Mouse (Mus musculus): ENCODE measurements around the gene Phlda1. TPM values are rescaled to one million over a fixed set of nuclear protein-coding genes. Genes with fewer than 3 reads are reported as not detected.
"Not testable (repeated sequence)": the region's sequence is repeated elsewhere in the genome, so short reads cannot be mapped to it uniquely, and the experiment has no call there.

Gene Phlda1
- polyA plus RNA-seq, 1 experiment from 2014 or later: 27.3 TPM

DNA sequence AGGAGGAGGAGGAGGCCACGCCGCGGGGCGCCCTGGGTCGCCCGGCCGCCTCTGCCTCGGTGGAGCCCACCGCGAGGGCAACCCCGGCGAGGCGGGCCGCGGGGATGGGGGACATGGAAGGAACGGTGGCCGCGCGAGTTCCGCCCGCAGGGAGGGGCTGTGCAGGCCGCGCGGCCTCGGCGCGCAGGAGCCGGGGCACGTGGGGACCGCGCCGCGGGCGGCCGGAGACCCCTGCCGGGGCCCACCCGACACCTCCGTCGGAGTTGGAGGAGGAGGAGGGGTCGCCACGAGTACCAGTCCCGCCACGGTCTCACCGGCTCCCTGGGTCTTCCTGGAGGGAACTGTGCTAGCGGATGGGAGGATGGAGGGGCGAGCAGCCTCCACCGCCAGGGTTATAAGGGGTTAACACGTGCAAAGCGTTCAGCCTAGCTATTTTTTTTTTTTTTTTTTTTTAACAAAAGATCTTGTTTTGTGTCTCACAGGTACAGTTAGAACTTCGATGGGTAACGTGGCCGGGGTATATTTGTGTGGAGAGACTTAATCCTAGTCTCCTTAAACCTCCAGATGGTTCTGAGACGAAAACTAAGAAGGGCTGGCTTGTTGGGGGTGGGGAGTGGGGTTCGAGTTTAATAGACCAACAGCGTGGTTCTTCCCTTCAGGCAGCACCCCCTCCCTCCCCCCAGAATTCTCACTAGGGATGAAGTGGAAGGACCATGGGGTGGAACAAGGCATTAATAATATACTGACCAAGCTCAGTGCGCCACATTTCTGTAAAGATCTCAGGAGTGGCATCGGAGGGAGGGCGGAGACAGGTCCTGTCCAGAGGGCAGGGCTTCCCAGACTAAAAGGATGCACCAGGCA lies 32.3 kb upstream of the Phlda1 start:
- WGBS: under 1% methylated on average over 42 of the region's 58 CpGs
- peak overlapping the region; percentile 85 for H3K4me2 ChIP-seq (replicated peaks; ENCODE audit: low read depth, low read length)
- no peaks in the 10 kb centered on the region for H3K27me3 ChIP-seq (ENCODE audit: insufficient read depth, low read length)
- peak; percentile 85 for ATAC-seq (ENCODE audit: low FRiP score, low TSS enrichment)
- H3K9me3 ChIP-seq (ENCODE audit: low read length): no peaks in the 10 kb centered on the region
- 0 out of 2 replicates have a peak, but pooled peaks cover 4% of the 10 kb centered on the region for H3K36me3 ChIP-seq (ENCODE audit: insufficient read depth, low read length)
- H3K4me3 ChIP-seq (ENCODE audit: low read length): peak overlapping the region; percentile 96
- peak overlapping the region; percentile 90 for H3K27ac ChIP-seq (ENCODE audit: low read length)
- peaks cover 30% of the 10 kb centered on the region for H3K4me1 ChIP-seq (ENCODE audit: insufficient read depth, low read length)
- H3K9ac ChIP-seq (replicated peaks; ENCODE audit: low read length): peak overlapping the region; percentile 98

DNA sequence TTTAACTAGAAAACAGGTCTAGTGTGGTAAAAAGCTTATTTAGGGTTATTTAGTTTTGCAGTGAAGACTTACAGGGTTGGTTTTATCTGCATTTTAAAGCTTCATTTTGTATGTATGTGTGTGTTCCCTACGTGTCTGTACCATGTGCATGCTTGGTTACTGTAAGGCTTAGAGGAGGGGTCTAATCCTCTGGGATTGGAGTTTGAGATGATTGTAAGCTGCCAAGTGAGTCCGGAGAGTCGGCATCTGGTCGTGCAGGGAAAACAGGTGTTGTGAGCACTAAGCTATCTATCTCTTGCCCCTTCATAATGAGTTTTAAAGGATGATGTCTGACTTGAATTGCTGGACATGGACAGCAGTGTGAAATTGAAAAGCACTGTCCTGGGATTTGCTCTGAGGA lies 29.8 kb upstream of the Phlda1 start:
- ATAC-seq (ENCODE audit: low FRiP score, low TSS enrichment): no peak
- no peaks in the 10 kb centered on the region for H3K27me3 ChIP-seq (ENCODE audit: insufficient read depth, low read length)
- H3K4me1 ChIP-seq (ENCODE audit: insufficient read depth, low read length): peaks cover 33% of the 10 kb centered on the region
- no peak overlapping the region for H3K9ac ChIP-seq (replicated peaks; ENCODE audit: low read length)
- 67% methylated on average over 4 of the region's 4 CpGs for WGBS
- H3K27ac ChIP-seq (ENCODE audit: low read length): no peak overlapping the region
- H3K4me2 ChIP-seq (replicated peaks; ENCODE audit: low read depth, low read length): 0 out of 2 replicates have a peak overlapping the region, but pooled peaks have one; percentile 4
- 0 out of 2 replicates have a peak, but pooled peaks cover 7% of the 10 kb centered on the region for H3K36me3 ChIP-seq (ENCODE audit: insufficient read depth, low read length)
- no peak overlapping the region for H3K4me3 ChIP-seq (ENCODE audit: low read length)
- H3K9me3 ChIP-seq (ENCODE audit: low read length): no peaks in the 10 kb centered on the region

DNA sequence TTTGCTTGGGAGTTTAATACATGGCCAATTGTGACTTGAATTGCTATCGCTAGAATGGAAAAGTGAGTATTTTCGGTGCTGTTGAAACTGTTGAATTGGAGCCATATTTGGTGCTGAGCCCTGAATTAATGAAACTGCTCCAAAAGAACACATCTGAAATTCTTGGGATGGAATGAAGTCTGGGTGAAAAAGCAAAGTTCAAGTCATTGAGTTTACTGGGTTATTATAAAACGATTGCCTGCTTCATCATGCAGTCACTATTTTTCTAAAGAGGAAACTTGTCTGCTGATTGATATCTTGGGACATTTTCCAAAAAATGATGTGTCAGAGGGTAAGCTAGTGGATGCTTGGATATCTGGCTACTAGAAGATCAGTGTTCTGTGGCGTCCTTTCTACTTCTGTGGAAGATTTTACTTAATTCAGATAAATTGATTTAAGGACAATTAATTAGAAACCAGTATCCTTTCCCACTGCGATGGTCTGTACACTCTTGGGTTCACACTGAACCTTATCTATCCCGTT lies 29.0 kb upstream of the Phlda1 start:
- H3K27ac ChIP-seq (ENCODE audit: low read length): no peak overlapping the region
- no peak for ATAC-seq (ENCODE audit: low FRiP score, low TSS enrichment)
- no peak overlapping the region for H3K9ac ChIP-seq (replicated peaks; ENCODE audit: low read length)
- H3K27me3 ChIP-seq (ENCODE audit: insufficient read depth, low read length): no peaks in the 10 kb centered on the region
- H3K36me3 ChIP-seq (ENCODE audit: insufficient read depth, low read length): peaks cover 14% of the 10 kb centered on the region
- H3K9me3 ChIP-seq (ENCODE audit: low read length): no peaks in the 10 kb centered on the region
- no peak overlapping the region for H3K4me2 ChIP-seq (replicated peaks; ENCODE audit: low read depth, low read length)
- 76% methylated on average over 6 of the region's 6 CpGs for WGBS
- peaks cover 33% of the 10 kb centered on the region for H3K4me1 ChIP-seq (ENCODE audit: insufficient read depth, low read length)
- no peak overlapping the region for H3K4me3 ChIP-seq (ENCODE audit: low read length)

DNA sequence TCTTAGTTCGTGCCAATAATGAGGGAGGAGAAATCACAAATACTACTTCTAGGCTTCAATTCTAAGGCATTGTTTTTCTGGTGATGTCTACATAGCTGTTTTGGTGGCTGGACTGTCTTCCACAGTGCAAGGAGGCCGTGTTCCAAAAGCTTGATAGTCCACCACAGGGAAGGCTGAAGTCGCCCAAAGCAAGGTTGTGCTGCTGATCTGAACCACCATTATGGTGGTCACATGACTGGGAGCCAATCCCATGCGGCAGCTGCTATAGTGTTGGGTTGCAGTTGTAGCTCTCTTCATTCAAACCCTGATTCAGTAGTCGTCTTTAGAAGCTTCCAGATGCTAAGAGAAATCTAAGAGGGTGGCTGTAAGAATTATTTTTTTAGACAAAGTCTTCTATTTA lies 26.5 kb upstream of the Phlda1 start:
- no peak overlapping the region for H3K27ac ChIP-seq (ENCODE audit: low read length)
- H3K4me2 ChIP-seq (replicated peaks; ENCODE audit: low read depth, low read length): no peak overlapping the region
- H3K9ac ChIP-seq (replicated peaks; ENCODE audit: low read length): no peak overlapping the region
- peaks cover 22% of the 10 kb centered on the region for H3K4me1 ChIP-seq (ENCODE audit: insufficient read depth, low read length)
- no peaks in the 10 kb centered on the region for H3K9me3 ChIP-seq (ENCODE audit: low read length)
- no peak overlapping the region for H3K4me3 ChIP-seq (ENCODE audit: low read length)
- 86% methylated on average over 5 of the region's 5 CpGs for WGBS
- H3K27me3 ChIP-seq (ENCODE audit: insufficient read depth, low read length): no peaks in the 10 kb centered on the region
- no peak for ATAC-seq (ENCODE audit: low FRiP score, low TSS enrichment)
- peaks cover 23% of the 10 kb centered on the region for H3K36me3 ChIP-seq (ENCODE audit: insufficient read depth, low read length)

DNA sequence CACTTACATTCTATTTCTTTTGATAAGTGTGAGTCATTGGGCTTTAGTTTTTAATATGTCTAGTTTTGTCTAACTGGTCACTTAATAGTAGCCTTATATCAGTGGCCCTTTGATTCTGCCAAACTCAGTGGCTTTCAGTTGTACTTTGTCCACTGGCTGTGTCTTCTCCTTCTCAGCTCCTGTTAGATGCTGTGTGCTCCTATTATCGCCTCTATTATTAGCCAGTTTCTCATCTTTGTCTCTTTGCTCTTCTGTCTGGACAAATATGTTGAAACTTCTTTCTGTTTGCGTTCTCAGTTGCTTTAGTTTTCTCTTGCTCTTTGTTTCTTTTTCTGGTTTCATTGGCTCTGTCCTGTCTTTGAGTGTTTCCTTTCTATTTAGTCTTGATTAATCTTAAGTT lies 23.4 kb upstream of the Phlda1 start:
- Histone ChIP-seq H3K4me3 (ENCODE audit: low read length) (no peak overlapping the region), H3K9ac (replicated peaks; ENCODE audit: low read length) (no peak overlapping the region), H3K27me3 (ENCODE audit: insufficient read depth, low read length) (no peaks in the 10 kb centered on the region), H3K27ac (ENCODE audit: low read length) (no peak overlapping the region), H3K36me3 (ENCODE audit: insufficient read depth, low read length) (peaks cover 30% of the 10 kb centered on the region), H3K9me3 (ENCODE audit: low read length) (no peaks in the 10 kb centered on the region), H3K4me1 (ENCODE audit: insufficient read depth, low read length) (peaks cover 6% of the 10 kb centered on the region), H3K4me2 (replicated peaks; ENCODE audit: low read depth, low read length) (no peak overlapping the region)
- 93% methylated on average over 2 of the region's 2 CpGs for WGBS
- ATAC-seq (ENCODE audit: low FRiP score, low TSS enrichment): no peak

DNA sequence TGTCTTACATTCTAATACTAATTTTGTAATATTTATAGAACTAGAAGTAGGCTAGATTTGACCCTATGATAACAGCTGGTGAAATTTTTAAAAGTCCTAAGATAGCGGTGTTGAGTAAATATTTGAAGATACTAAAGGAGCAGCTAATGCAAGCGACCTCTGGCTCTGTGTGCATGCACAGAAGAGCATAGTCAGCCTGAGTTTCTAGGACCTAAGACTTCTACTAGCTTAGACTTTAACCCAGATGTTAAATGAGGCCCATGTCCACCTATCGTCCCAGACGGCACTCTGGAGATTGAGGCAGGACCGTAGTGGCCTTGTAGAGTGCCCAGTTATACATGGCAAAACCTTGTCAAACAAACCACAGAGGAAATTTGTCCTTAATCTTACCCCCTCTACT lies 22.0 kb upstream of the Phlda1 start:
- H3K4me1 ChIP-seq (ENCODE audit: insufficient read depth, low read length): peaks cover 3% of the 10 kb centered on the region
- no peaks in the 10 kb centered on the region for H3K27me3 ChIP-seq (ENCODE audit: insufficient read depth, low read length)
- 77% methylated on average over 5 of the region's 5 CpGs for WGBS
- H3K36me3 ChIP-seq (ENCODE audit: insufficient read depth, low read length): peaks cover 32% of the 10 kb centered on the region
- H3K9me3 ChIP-seq (ENCODE audit: low read length): no peaks in the 10 kb centered on the region
- ATAC-seq (ENCODE audit: low FRiP score, low TSS enrichment): peak; percentile 61
- H3K27ac ChIP-seq (ENCODE audit: low read length): no peak overlapping the region
- no peak overlapping the region for H3K4me3 ChIP-seq (ENCODE audit: low read length)
- H3K4me2 ChIP-seq (replicated peaks; ENCODE audit: low read depth, low read length): no peak overlapping the region
- no peak overlapping the region for H3K9ac ChIP-seq (replicated peaks; ENCODE audit: low read length)

DNA sequence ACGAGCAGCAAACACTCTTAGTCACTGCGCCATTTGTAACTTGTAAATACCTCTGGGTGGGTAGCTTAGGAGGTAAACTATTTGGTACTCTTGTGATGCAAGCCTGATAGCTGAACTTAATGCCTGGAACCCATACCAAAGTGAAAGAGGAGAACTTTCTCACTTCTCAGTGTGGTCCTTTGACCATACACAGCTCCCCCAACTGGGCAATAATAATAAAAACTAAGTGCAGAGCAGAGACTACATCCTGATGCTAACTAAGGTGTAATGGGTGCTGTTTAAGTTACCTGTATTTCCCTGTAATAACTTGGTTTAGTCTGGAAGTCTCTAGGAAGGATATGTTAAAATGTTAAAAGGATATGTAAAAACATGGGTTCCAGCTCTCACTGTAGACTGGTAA lies 17.3 kb upstream of the Phlda1 start:
- peaks cover 45% of the 10 kb centered on the region for H3K36me3 ChIP-seq (ENCODE audit: insufficient read depth, low read length)

DNA sequence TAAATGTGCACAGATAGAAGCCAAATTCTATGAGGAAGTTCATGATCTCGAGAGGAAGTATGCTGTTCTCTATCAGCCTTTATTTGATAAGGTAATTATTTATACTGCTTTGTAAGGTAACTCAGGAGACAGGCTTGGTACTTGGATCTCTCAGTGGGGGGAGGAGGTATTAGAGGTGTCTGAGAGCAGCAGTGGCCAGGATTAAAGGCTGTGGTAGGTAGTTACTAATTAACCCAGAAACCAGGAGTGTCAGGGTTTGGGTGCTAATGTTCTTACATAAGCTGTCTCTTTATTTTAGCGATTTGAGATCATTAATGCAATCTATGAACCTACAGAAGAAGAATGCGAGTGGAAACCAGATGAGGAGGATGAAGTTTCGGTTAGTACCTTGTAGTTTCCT lies 16.0 kb upstream of the Phlda1 start:
- H3K9me3 ChIP-seq (ENCODE audit: low read length); H3K27me3 ChIP-seq (ENCODE audit: insufficient read depth, low read length); H3K4me2 ChIP-seq (replicated peaks; ENCODE audit: low read depth, low read length); H3K4me1 ChIP-seq (ENCODE audit: insufficient read depth, low read length); H3K27ac ChIP-seq (ENCODE audit: low read length); ATAC-seq (ENCODE audit: low FRiP score, low TSS enrichment); H3K4me3 ChIP-seq (ENCODE audit: low read length); H3K9ac ChIP-seq (replicated peaks; ENCODE audit: low read length): not testable (repeated sequence)
- H3K36me3 ChIP-seq (ENCODE audit: insufficient read depth, low read length): peaks cover 45% of the 10 kb centered on the region
- 92% methylated on average over 4 of the region's 4 CpGs for WGBS

More for the DNA sequence above, 17.3 kb upstream of the Phlda1 start:
- H3K4me3 ChIP-seq (ENCODE audit: low read length): no peak overlapping the region
- H3K4me1 ChIP-seq (ENCODE audit: insufficient read depth, low read length): no peaks in the 10 kb centered on the region
- H3K27ac ChIP-seq (ENCODE audit: low read length): no peak overlapping the region
- H3K9me3 ChIP-seq (ENCODE audit: low read length): no peaks in the 10 kb centered on the region
- no peak for ATAC-seq (ENCODE audit: low FRiP score, low TSS enrichment)
- 69% methylated on average over 2 of the region's 2 CpGs for WGBS
- H3K4me2 ChIP-seq (replicated peaks; ENCODE audit: low read depth, low read length): no peak overlapping the region
- H3K27me3 ChIP-seq (ENCODE audit: insufficient read depth, low read length): no peaks in the 10 kb centered on the region
- no peak overlapping the region for H3K9ac ChIP-seq (replicated peaks; ENCODE audit: low read length)

DNA sequence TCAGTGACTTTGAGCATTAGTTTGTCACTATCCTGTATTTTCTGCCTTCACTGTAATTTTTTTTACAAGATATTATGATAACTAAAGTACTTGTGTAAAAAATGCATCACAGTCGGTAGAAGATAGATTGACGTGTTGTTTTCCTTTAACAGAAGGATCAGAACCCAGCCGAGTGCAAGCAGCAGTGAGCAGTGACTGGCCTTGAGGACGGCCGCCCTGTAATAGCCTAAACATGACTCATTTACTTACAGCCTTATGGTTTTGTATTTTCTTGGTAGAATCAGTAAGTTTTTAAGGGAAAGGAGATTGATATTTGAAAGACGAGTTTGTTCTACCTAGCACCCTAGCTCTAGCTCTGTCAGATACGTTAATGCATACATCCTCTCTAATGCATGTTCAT lies 10.2 kb upstream of the Phlda1 start:
- Histone ChIP-seq H3K9me3 (ENCODE audit: low read length) (no peaks in the 10 kb centered on the region), H3K27ac (ENCODE audit: low read length) (no peak overlapping the region), H3K9ac (replicated peaks; ENCODE audit: low read length) (no peak overlapping the region), H3K4me1 (ENCODE audit: insufficient read depth, low read length) (no peaks in the 10 kb centered on the region), H3K36me3 (ENCODE audit: insufficient read depth, low read length) (peaks cover 44% of the 10 kb centered on the region), H3K27me3 (ENCODE audit: insufficient read depth, low read length) (no peaks in the 10 kb centered on the region), H3K4me2 (replicated peaks; ENCODE audit: low read depth, low read length) (no peak overlapping the region), H3K4me3 (ENCODE audit: low read length) (no peak overlapping the region)
- no peak for ATAC-seq (ENCODE audit: low FRiP score, low TSS enrichment)
- 91% methylated on average over 7 of the region's 7 CpGs for WGBS

DNA sequence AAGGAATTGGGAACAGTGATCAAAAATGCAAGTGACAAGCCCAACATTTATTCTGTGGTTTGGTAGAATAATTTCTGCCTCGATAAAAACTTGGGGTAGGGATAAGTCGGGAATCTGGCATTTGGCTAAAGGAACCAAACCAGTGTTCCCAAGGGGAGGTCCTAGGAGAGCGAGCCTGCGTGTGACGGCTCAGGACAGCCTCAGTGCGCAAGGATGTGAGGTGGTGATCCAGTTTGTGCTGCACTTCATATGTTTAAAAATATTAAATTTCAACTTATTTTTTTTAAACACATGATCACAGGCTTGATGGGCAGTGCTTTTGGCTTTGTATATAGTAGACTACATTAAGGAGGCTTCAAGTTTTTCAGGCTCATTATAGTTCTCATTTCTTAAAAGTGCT lies 6.2 kb upstream of the Phlda1 start:
- Histone ChIP-seq H3K9me3 (ENCODE audit: low read length) (no peaks in the 10 kb centered on the region), H3K27ac (ENCODE audit: low read length) (no peak overlapping the region), H3K4me2 (replicated peaks; ENCODE audit: low read depth, low read length) (no peak overlapping the region), H3K36me3 (ENCODE audit: insufficient read depth, low read length) (peaks cover 19% of the 10 kb centered on the region), H3K9ac (replicated peaks; ENCODE audit: low read length) (no peak overlapping the region), H3K4me1 (ENCODE audit: insufficient read depth, low read length) (peaks cover 19% of the 10 kb centered on the region), H3K4me3 (ENCODE audit: low read length) (no peak overlapping the region), H3K27me3 (ENCODE audit: insufficient read depth, low read length) (no peaks in the 10 kb centered on the region)
- no peak for ATAC-seq (ENCODE audit: low FRiP score, low TSS enrichment)
- WGBS: 77% methylated on average over 6 of the region's 6 CpGs
